Comparison of ENCODE assay signal across 8 mouse cellular contexts in genomic region chr8:126839712-126840355, GRCm38 (mm10).
DNase-seq lines count a peak whose midpoint lies in the region; ATAC-seq lines count a peak whose summit lies in the region.

No protein-coding gene starts in this region.

- no peaks in the 10 kb centered on the region for H3K9me3 ChIP-seq in intestine, embryonic 15.5 days

- 16% methylated on average over 5 of the region's 5 CpGs for WGBS in intestine, embryonic 15.5 days

- intact Hi-C loops in gastrocnemius, postnatal 36 days (cut with DNase I), result loop anchor here (2.0 to 10.0 kb wide), 5 partner anchors 37 to 338 kb away; no protein-coding TSS in a partner anchor
- intact Hi-C loops in left cerebral cortex, postnatal 14 days (cut with DNase I), result loop anchor here (5.0 kb wide), 3 partner anchors 83 to 248 kb away; partner anchors contain the start of gene Irf2bp2

- no peaks in the 10 kb centered on the region for H3K27me3 ChIP-seq in intestine, embryonic 15.5 days (replicated peaks)

- ATAC-seq in intestine, embryonic 15.5 days, result peak; percentile 83
- ATAC-seq in megakaryocyte, adult 5-6 weeks (ENCODE audit: poor library complexity, severe bottlenecking), result peak; percentile 6; the same call in 1 of the 2 replicates

- peak overlapping the region; percentile 83 for H3K27ac ChIP-seq in intestine, embryonic 15.5 days

- DNase-seq in adrenal gland, adult (ENCODE audit: inconsistent age in 2 of 2, low spot score in 1 of 2), result peak; percentile 84
- no peak for DNase-seq in adrenal gland, postnatal 4 days (ENCODE audit: low spot score in 2 of 2)
- DNase-seq in embryo, embryonic 11 days, result peak; percentile 83
- DNase-seq in gastrocnemius, postnatal 36 days, result peak; percentile 53 to 68
- peak; percentile 69 to 88 for DNase-seq in left cerebral cortex, postnatal 14 days (ENCODE audit: low spot score in 2 of 2)
- peak; percentile 45 for DNase-seq in right cerebral cortex, postnatal 4 days

- no peak overlapping the region for H3K4me3 ChIP-seq in intestine, embryonic 15.5 days (replicated peaks)

- peak overlapping the region; percentile 37 for H3K4me2 ChIP-seq in intestine, embryonic 15.5 days (replicated peaks)

- H3K9ac ChIP-seq in intestine, embryonic 15.5 days, result no peak overlapping the region

- peaks cover 30% of the 10 kb centered on the region for H3K4me1 ChIP-seq in intestine, embryonic 15.5 days (replicated peaks)

- H3K36me3 ChIP-seq in intestine, embryonic 15.5 days, result no peaks in the 10 kb centered on the region

Comparison
In these comparisons a context has a peak if more than half of its experiments do, and no peak if none do; other contexts are left out.
1. DNase-seq: peak in adrenal gland, adult (2 of 2), embryo, embryonic 11 days (single experiment), gastrocnemius, postnatal 36 days (2 of 2), left cerebral cortex, postnatal 14 days (2 of 2) and right cerebral cortex, postnatal 4 days (single experiment); none in adrenal gland, postnatal 4 days (0 of 2).